Mouse (Mus musculus): ENCODE measurements at regions not wholly inside any gene's neighbourhood (a gene's known extent, or its start where the extent isn't known, plus 50 kb on each side); places are given as distances from the start of the nearest gene placed in this dataset.
A peak's percentile ranks its signal among the peaks of the same experiment; 100 is the strongest.

GRCm38 (mm10) chr2:116971666-116972613 is 93.4 kb downstream of the Tmco5 start:
- DNase-seq (ENCODE audit: extremely low read depth), result peak; percentile 88
- no peak overlapping the region for H3K27ac ChIP-seq (ENCODE audit: insufficient read depth, low read depth)
- H3K4me3 ChIP-seq (replicated peaks in 1 of 3; ENCODE audit: low read depth in 2 of 3, low read length in 2 of 3, poor library complexity in 1 of 3), result peak overlapping the region in 1 of 3 experiments; percentile 3
- H3K4me2 ChIP-seq (ENCODE audit: insufficient read depth, low read depth, poor library complexity, severe bottlenecking), result peak overlapping the region; percentile 96
- in situ Hi-C loops (cut with MboI; ENCODE audit: low pct_ligation_motif_present, low pct_unique_long_range_greater_than_20kb, low sequenced_read_pairs) (loop anchor here (10.0 kb wide), 1 partner anchor 153 kb away; the partner anchor contains the start of gene Spred1), dilution Hi-C loops (cut with MboI; ENCODE audit: extremely low pct_ligation_motif_present, extremely low pct_unique_long_range_greater_than_20kb, low sequenced_read_pairs) (no loop called here)
- peak overlapping the region; percentile 30 for H3K9ac ChIP-seq (ENCODE audit: insufficient read depth, low read depth)
- H3K36me3 ChIP-seq (replicated peaks in 1 of 2; ENCODE audit: control insufficient read depth in 1 of 2, insufficient read depth in 1 of 2, low read length in 1 of 2), result no peaks in the 10 kb centered on the region
- no peaks in the 10 kb centered on the region for H3K79me2 ChIP-seq (replicated peaks; ENCODE audit: control insufficient read depth, extremely low read depth, insufficient read depth, poor library complexity, severe bottlenecking)
- H3K27me3 ChIP-seq (replicated peaks), result no peaks in the 10 kb centered on the region
- H3K4me1 ChIP-seq (ENCODE audit: control insufficient read depth in 1 of 2, insufficient read depth in 2 of 2), result peaks cover 12 to 38% of the 10 kb centered on the region in 2 experiments; a peak in 3 of 4 replicates
- no peaks in the 10 kb centered on the region for H3K9me3 ChIP-seq (replicated peaks; ENCODE audit: low read length)
- TF ChIP-seq SMC3 (IDR thresholded peaks at IDR 0.05; ENCODE audit: low read depth, low read length) (peak; percentile 22; the same call in 1 of the 2 replicates), HCFC1 (IDR thresholded peaks at IDR 0.05; ENCODE audit: low read depth, low read length) (peak; percentile 34), MAFK (IDR thresholded peaks at IDR 0.05; ENCODE audit: insufficient replicate concordance, low read length) (peak; percentile 68; the same call in 1 of the 2 replicates), ELF1 (IDR thresholded peaks at IDR 0.05; ENCODE audit: low read depth, low read length) (peak; percentile 77), KAT2A (IDR thresholded peaks at IDR 0.05; ENCODE audit: insufficient replicate concordance, low read length) (no peak), MYC (IDR thresholded peaks at IDR 0.05; ENCODE audit: low read depth, low read length) (peak; percentile 63; the same call in 1 of the 2 replicates), RAD21 (IDR thresholded peaks at IDR 0.05; ENCODE audit: low read depth, low read length) (no peak), JUND (conservative IDR thresholded peaks at IDR 0.05; ENCODE audit: low read depth, low read length) (peak; percentile 98), RCOR1 (conservative IDR thresholded peaks at IDR 0.05; ENCODE audit: low read depth, low read length) (peak; percentile 96), CTCF (conservative IDR thresholded peaks at IDR 0.05 in 1 of 2, IDR thresholded peaks at IDR 0.05 in 1 of 2; ENCODE audit: low read depth in 2 of 2, low read length in 2 of 2) (no peak), TCF12 (IDR thresholded peaks at IDR 0.05; ENCODE audit: low read depth, low read length) (peak; percentile 74; the same call in 1 of the 2 replicates), POLR2AphosphoS2 (IDR thresholded peaks at IDR 0.05; ENCODE audit: low read depth, low read length) (no peak), POLR2A (IDR thresholded peaks at IDR 0.05; ENCODE audit: low read depth, low read length) (0 out of 2 replicates have a peak, but pooled peaks have one; percentile 18), EP300 (IDR thresholded peaks at IDR 0.05; ENCODE audit: low read length) (peak; percentile 94), BHLHE40 (IDR thresholded peaks at IDR 0.05; ENCODE audit: low read depth, low read length) (peak; percentile 90), USF2 (conservative IDR thresholded peaks at IDR 0.05; ENCODE audit: low read depth, low read length) (no peak), ZMIZ1 (IDR thresholded peaks at IDR 0.05; ENCODE audit: low read depth, low read length) (no peak), IRF4 (IDR thresholded peaks at IDR 0.05; ENCODE audit: low read depth, low read length) (peak; percentile 99), MXI1 (IDR thresholded peaks at IDR 0.05; ENCODE audit: low read depth, low read length) (peak; percentile 65; the same call in 1 of the 2 replicates), ZNF384 (IDR thresholded peaks at IDR 0.05; ENCODE audit: low read depth, low read length) (peak; percentile 28), JUN (IDR thresholded peaks at IDR 0.05; ENCODE audit: insufficient read depth, low read depth, low read length) (peak; percentile 95), MAZ (IDR thresholded peaks at IDR 0.05; ENCODE audit: low read depth, low read length) (peak; percentile 63; the same call in 1 of the 2 replicates), NRF1 (IDR thresholded peaks at IDR 0.05; ENCODE audit: low read depth, low read length) (0 out of 2 replicates have a peak, but pooled peaks have one; percentile 16), TBP (conservative IDR thresholded peaks at IDR 0.05; ENCODE audit: low read depth, low read length) (no peak), ETS1 (conservative IDR thresholded peaks at IDR 0.05; ENCODE audit: low read depth, low read length) (peak; percentile 98), CHD2 (IDR thresholded peaks at IDR 0.05; ENCODE audit: low read length) (peak; percentile 62; the same call in 1 of the 2 replicates), E2F4 (IDR thresholded peaks at IDR 0.05; ENCODE audit: insufficient replicate concordance, low read depth, low read length) (peak; percentile 45; the same call in 1 of the 2 replicates), USF1 (IDR thresholded peaks at IDR 0.05; ENCODE audit: low read depth, low read length) (no peak), ZC3H11A (IDR thresholded peaks at IDR 0.05; ENCODE audit: low read depth, low read length) (no peak), MEF2A (IDR thresholded peaks at IDR 0.05; ENCODE audit: borderline replicate concordance, low read depth, low read length) (peak; percentile 93), MAX (IDR thresholded peaks at IDR 0.05; ENCODE audit: low read length) (peak; percentile 48; the same call in 1 of the 2 replicates), GABPA (IDR thresholded peaks at IDR 0.05; ENCODE audit: insufficient replicate concordance, low read depth, low read length) (peak; percentile 44; the same call in 1 of the 2 replicates), ZKSCAN1 (IDR thresholded peaks at IDR 0.05; ENCODE audit: borderline replicate concordance, low read depth, low read length) (no peak), PAX5 (IDR thresholded peaks at IDR 0.05; ENCODE audit: low read length) (no peak), NELFE (IDR thresholded peaks at IDR 0.05; ENCODE audit: low read depth, low read length) (peak; percentile 37; the same call in 1 of the 2 replicates), UBTF (IDR thresholded peaks at IDR 0.05; ENCODE audit: low read depth, low read length) (no peak), CHD1 (IDR thresholded peaks at IDR 0.05; ENCODE audit: low read depth, low read length) (no peak)
